In genomic region chr12:111560286-111560685, GRCm38 (mm10) we compare ENCODE assay signal across 12 mouse cellular contexts. TPM values are rescaled to one million over a fixed set of nuclear protein-coding genes. Genes with fewer than 3 reads are reported as not detected.
A peak's percentile ranks its signal among the peaks of the same experiment; 100 is the strongest.
DNase-seq lines count a peak whose midpoint lies in the region; ATAC-seq and TF ChIP-seq lines count a peak whose summit lies in the region.
"Had no signal": no experiment of that assay in that cellular context is flagged by ENCODE, and none has a peak within 500 bp of the region (broad histone marks: within the 10 kb centered on the region; RNA-seq: fewer than 3 reads in every experiment).

No protein-coding gene starts in this region.

- H3K36me3 ChIP-seq in forebrain, embryonic 16.5 days (ENCODE audit: control insufficient read depth, insufficient read depth): no peaks in the 10 kb centered on the region
- H3K36me3 ChIP-seq in forebrain, embryonic 11.5 days (ENCODE audit: control insufficient read depth, insufficient read depth, low read length): no peaks in the 10 kb centered on the region
- H3K36me3 ChIP-seq in liver, embryonic 13.5 days: no peaks in the 10 kb centered on the region
- H3K36me3 ChIP-seq in embryonic facial prominence, embryonic 10.5 days (replicated peaks): no peaks in the 10 kb centered on the region
- no peaks in the 10 kb centered on the region for H3K36me3 ChIP-seq in myocyte (ENCODE audit: control insufficient read depth, insufficient read depth)
- H3K36me3 ChIP-seq: heart, embryonic 15.5 days; limb, embryonic 13.5 days had no signal

- H3K79me2 ChIP-seq in myocyte (ENCODE audit: control insufficient read depth, insufficient read depth): no peaks in the 10 kb centered on the region

- H3K9ac ChIP-seq in forebrain, embryonic 16.5 days (replicated peaks; ENCODE audit: low read depth, low read length): no peak overlapping the region
- no peak overlapping the region for H3K9ac ChIP-seq in forebrain, embryonic 11.5 days (ENCODE audit: low read length)
- H3K9ac ChIP-seq in liver, embryonic 13.5 days: 0 out of 2 replicates have a peak overlapping the region, but pooled peaks have one; percentile 57
- H3K9ac ChIP-seq: heart, embryonic 15.5 days; limb, embryonic 13.5 days had no signal

- H3K9me3 ChIP-seq in forebrain, embryonic 16.5 days (ENCODE audit: control insufficient read depth, low read length): no peaks in the 10 kb centered on the region
- no peaks in the 10 kb centered on the region for H3K9me3 ChIP-seq in forebrain, embryonic 11.5 days (ENCODE audit: control insufficient read depth, low read length)
- no peaks in the 10 kb centered on the region for H3K9me3 ChIP-seq in liver, embryonic 13.5 days (replicated peaks)
- no peaks in the 10 kb centered on the region for H3K9me3 ChIP-seq in embryonic facial prominence, embryonic 10.5 days
- H3K9me3 ChIP-seq: heart, embryonic 15.5 days; limb, embryonic 13.5 days had no signal

- 0 out of 2 replicates have a peak, but pooled peaks cover 4% of the 10 kb centered on the region for H3K4me1 ChIP-seq in forebrain, embryonic 16.5 days (replicated peaks; ENCODE audit: control insufficient read depth, insufficient read depth, low read length)
- no peaks in the 10 kb centered on the region for H3K4me1 ChIP-seq in forebrain, embryonic 11.5 days (replicated peaks; ENCODE audit: control insufficient read depth, insufficient read depth, low read length)
- peaks cover 61% of the 10 kb centered on the region for H3K4me1 ChIP-seq in liver, embryonic 13.5 days (replicated peaks)
- H3K4me1 ChIP-seq in embryonic facial prominence, embryonic 10.5 days: peaks cover 21% of the 10 kb centered on the region

- WGBS in forebrain, embryonic 16.5 days: 59% methylated on average over 5 of the region's 5 CpGs
- WGBS in forebrain, embryonic 11.5 days: 78% methylated on average over 5 of the region's 5 CpGs
- WGBS in liver, embryonic 13.5 days (ENCODE audit: insufficient replicate concordance): 65% methylated on average over 5 of the region's 5 CpGs
- 73% methylated on average over 5 of the region's 5 CpGs for WGBS in embryonic facial prominence, embryonic 10.5 days

- no peak for DNase-seq in forebrain, embryonic 11.5 days (ENCODE audit: low spot score)
- no peak for DNase-seq in liver, embryonic 13.5 days
- DNase-seq in liver (no peak), adipocyte (ENCODE audit: low spot score) (no peak)
- DNase-seq in embryonic facial prominence, embryonic 10.5 days (ENCODE audit: low spot score): no peak
- no peak for DNase-seq in urinary bladder, postnatal 4 days (ENCODE audit: low spot score in 2 of 2)
- DNase-seq: gastrocnemius, postnatal 10 days; kidney, adult 11 months had no signal

- H3K4me2 ChIP-seq in forebrain, embryonic 16.5 days (ENCODE audit: low read length): peak overlapping the region; percentile 15; the same call in 1 of the 2 replicates
- no peak overlapping the region for H3K4me2 ChIP-seq in forebrain, embryonic 11.5 days (ENCODE audit: low read depth, low read length, severe bottlenecking)
- peak overlapping the region; percentile 61; the same call in 1 of the 2 replicates for H3K4me2 ChIP-seq in liver, embryonic 13.5 days
- peak overlapping the region; percentile 99 for H3K4me2 ChIP-seq in myocyte (ENCODE audit: low read depth)

- peak; percentile 28; the same call in 1 of the 2 replicates for ATAC-seq in forebrain, embryonic 16.5 days
- no peak for ATAC-seq in forebrain, embryonic 11.5 days (replicated peaks; ENCODE audit: low FRiP score)
- ATAC-seq in liver, embryonic 13.5 days (ENCODE audit: low read depth): no peak

- TF ChIP-seq POLR2A in myocyte (IDR thresholded peaks at IDR 0.05; ENCODE audit: insufficient read length, low read depth): no peak

- H3ac ChIP-seq in myocyte (ENCODE audit: control insufficient read depth, insufficient read length): no peak overlapping the region

- H3K27ac ChIP-seq in forebrain, embryonic 16.5 days (ENCODE audit: low read length): peak overlapping the region; percentile 24; the same call in 1 of the 2 replicates
- H3K27ac ChIP-seq in forebrain, embryonic 11.5 days (ENCODE audit: low read depth, low read length): no peak overlapping the region
- H3K27ac ChIP-seq in liver, embryonic 13.5 days: peak overlapping the region; percentile 92
- peak overlapping the region; percentile 59; the same call in 1 of the 2 replicates for H3K27ac ChIP-seq in embryonic facial prominence, embryonic 10.5 days (replicated peaks)
- H3K27ac ChIP-seq: heart, embryonic 15.5 days; limb, embryonic 13.5 days had no signal

- H3K27me3 ChIP-seq in forebrain, embryonic 16.5 days (replicated peaks; ENCODE audit: control insufficient read depth, insufficient read depth, low read length): no peaks in the 10 kb centered on the region
- H3K27me3 ChIP-seq in forebrain, embryonic 11.5 days (ENCODE audit: control insufficient read depth, insufficient read depth, low read length): no peaks in the 10 kb centered on the region
- no peaks in the 10 kb centered on the region for H3K27me3 ChIP-seq in liver, embryonic 13.5 days
- H3K27me3 ChIP-seq in embryonic facial prominence, embryonic 10.5 days (replicated peaks; ENCODE audit: low read depth, poor library complexity, severe bottlenecking): no peaks in the 10 kb centered on the region
- H3K27me3 ChIP-seq in myocyte (ENCODE audit: control insufficient read depth, insufficient read depth, insufficient read length): no peaks in the 10 kb centered on the region
- H3K27me3 ChIP-seq: heart, embryonic 15.5 days; limb, embryonic 13.5 days had no signal

- no peak overlapping the region for H3K4me3 ChIP-seq in forebrain, embryonic 16.5 days (replicated peaks; ENCODE audit: low read length)
- H3K4me3 ChIP-seq in forebrain, embryonic 11.5 days (ENCODE audit: low read depth, low read length): no peak overlapping the region
- no peak overlapping the region for H3K4me3 ChIP-seq in liver, embryonic 13.5 days (replicated peaks)
- no peak overlapping the region for H3K4me3 ChIP-seq in embryonic facial prominence, embryonic 10.5 days
- peak overlapping the region; percentile 16 for H3K4me3 ChIP-seq in myocyte
- H3K4me3 ChIP-seq: limb, embryonic 13.5 days had no signal

TF ChIP-seq in myocyte, 11 proteins besides CTCF, POLR2A, EP300 and RAD21:
- TF ChIP-seq TCF3 (IDR thresholded peaks at IDR 0.05; ENCODE audit: insufficient read length, low read depth) (no peak), MYOG (IDR thresholded peaks at IDR 0.05; ENCODE audit: control insufficient read depth in 1 of 3, insufficient read depth in 1 of 3, insufficient read length in 2 of 3, low read depth in 2 of 3) (no peak), E2F4 (IDR thresholded peaks at IDR 0.05; ENCODE audit: insufficient read depth) (no peak), TCF12 (IDR thresholded peaks at IDR 0.05; ENCODE audit: insufficient read depth, poor library complexity, severe bottlenecking) (no peak), CEBPB (IDR thresholded peaks at IDR 0.05; ENCODE audit: insufficient read depth, poor library complexity, severe bottlenecking) (no peak), MAX (IDR thresholded peaks at IDR 0.05; ENCODE audit: low read depth) (no peak), SRF (IDR thresholded peaks at IDR 0.05; ENCODE audit: control insufficient read depth, insufficient read length, low read depth) (no peak), USF1 (IDR thresholded peaks at IDR 0.05; ENCODE audit: low read depth) (no peak), MYOD1 (IDR thresholded peaks at IDR 0.05; ENCODE audit: control insufficient read depth in 1 of 3, insufficient read length in 2 of 3, low read depth in 2 of 3) (no peak), REST (IDR thresholded peaks at IDR 0.05; ENCODE audit: insufficient read depth, insufficient read length) (no peak), POLR2AphosphoS2 (IDR thresholded peaks at IDR 0.05; ENCODE audit: insufficient read length, low read depth) (no peak)
TF ChIP-seq in myocyte: peak in this region for 0.

RNA-seq across cellular contexts. Expression of gene Mark3, which starts 14.0 kb away (rescaled TPM):
- polyA plus RNA-seq in forebrain, embryonic 16.5 days (2015; fragmentation: Nextera tagmentation; extraction: Ambion mirVana): 45.0 and 49.2 TPM in 2 replicates
- 69.1 and 81.1 TPM in 2 replicates for polyA plus RNA-seq in forebrain, embryonic 11.5 days (2014; fragmentation: Nextera tagmentation; extraction: Ambion mirVana)
- polyA plus RNA-seq in liver, embryonic 13.5 days (2015; fragmentation: Nextera tagmentation; extraction: Ambion mirVana): 13.9 and 14.6 TPM in 2 replicates
- 41.7 and 45.6 TPM in 2 replicates for polyA plus RNA-seq in embryonic facial prominence, embryonic 10.5 days (2016; fragmentation: Nextera tagmentation; extraction: Ambion mirVana)
- 42.1 TPM for polyA plus RNA-seq in myocyte (2012; fragmentation: generic; extraction: Trizol)

RNA-seq across cellular contexts. Expression of gene Eif5, which starts 22.5 kb away (rescaled TPM):
- 549 and 607 TPM in 2 replicates for polyA plus RNA-seq in forebrain, embryonic 16.5 days (2015; fragmentation: Nextera tagmentation; extraction: Ambion mirVana)
- polyA plus RNA-seq in forebrain, embryonic 11.5 days (2014; fragmentation: Nextera tagmentation; extraction: Ambion mirVana): 673 and 736 TPM in 2 replicates
- 677 and 738 TPM in 2 replicates for polyA plus RNA-seq in liver, embryonic 13.5 days (2015; fragmentation: Nextera tagmentation; extraction: Ambion mirVana)
- polyA plus RNA-seq in embryonic facial prominence, embryonic 10.5 days (2016; fragmentation: Nextera tagmentation; extraction: Ambion mirVana): 722 and 727 TPM in 2 replicates
- polyA plus RNA-seq in myocyte (2012; fragmentation: generic; extraction: Trizol): 57.6 TPM
